Comparison of ENCODE assay signal across 11 mouse cellular contexts in the genomic region with DNA sequence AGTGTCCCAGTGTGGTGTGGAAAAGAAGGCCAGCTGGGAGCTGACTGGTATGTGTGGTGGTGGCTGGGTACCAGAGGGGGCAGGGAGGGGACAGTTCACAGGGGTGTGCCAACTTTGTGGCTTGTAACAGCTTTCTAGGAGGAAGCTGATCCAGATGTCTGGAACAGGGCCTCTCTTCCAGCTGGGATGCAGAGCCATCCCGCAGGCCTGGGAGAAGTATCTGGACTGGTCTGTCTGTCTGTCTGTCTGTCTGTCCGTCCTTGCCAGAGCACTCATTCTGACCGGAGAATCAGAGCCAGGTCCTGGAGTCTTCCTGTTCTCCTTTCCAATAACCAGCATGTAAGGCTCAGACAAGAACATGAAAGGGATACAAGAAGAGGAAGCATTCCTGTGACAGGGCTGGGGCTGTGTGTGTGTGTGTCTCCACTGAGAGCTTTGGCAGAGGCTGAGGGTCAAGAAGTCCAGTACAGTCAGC. TPM values are rescaled to one million over a fixed set of nuclear protein-coding genes. Genes with fewer than 3 reads are reported as not detected.
DNase-seq lines count a peak whose midpoint lies in the region; ATAC-seq lines count a peak whose summit lies in the region.
"Had no signal": no experiment of that assay in that cellular context is flagged by ENCODE, and none has a peak within 500 bp of the region (broad histone marks: within the 10 kb centered on the region; RNA-seq: fewer than 3 reads in every experiment).

No protein-coding gene starts in this region.

- DNase-seq in NIH3T3 (ENCODE audit: low read depth): peak; percentile 44
- peak; percentile 15 to 38 for DNase-seq in heart, adult 9 months (ENCODE audit: low spot score in 2 of 2)
- no peak for DNase-seq in adrenal gland, postnatal 25 days
- DNase-seq in cerebellum, adult 8-10 months: no peak
- DNase-seq in cerebellum, adult 9-11 months: no peak
- DNase-seq: adrenal gland, adult 8-10 months had no signal

- ATAC-seq in kidney, embryonic 15.5 days (replicated peaks; ENCODE audit: low FRiP score): no peak
- ATAC-seq in kidney, embryonic 14.5 days (ENCODE audit: low FRiP score, low TSS enrichment): no peak
- ATAC-seq: intestine, postnatal 0 days had no signal

- 69% methylated on average over 3 of the region's 3 CpGs for WGBS in kidney, embryonic 15.5 days
- WGBS in kidney, embryonic 14.5 days: 80% methylated on average over 3 of the region's 3 CpGs
- 10% methylated on average over 3 of the region's 3 CpGs for WGBS in macrophage (ENCODE audit: missing documents)

- H3K4me2 ChIP-seq in kidney, embryonic 15.5 days: no peak overlapping the region
- H3K4me2 ChIP-seq in kidney, embryonic 14.5 days (replicated peaks; ENCODE audit: low read depth, low read length): no peak overlapping the region
- H3K4me2 ChIP-seq: liver, embryonic 15.5 days had no signal

- no peaks in the 10 kb centered on the region for H3K9me3 ChIP-seq in kidney, embryonic 15.5 days (replicated peaks)
- H3K9me3 ChIP-seq in kidney, embryonic 14.5 days (ENCODE audit: control insufficient read depth, low read length): no peaks in the 10 kb centered on the region
- H3K9me3 ChIP-seq: liver, embryonic 15.5 days had no signal

- H3K4me3 ChIP-seq in kidney, embryonic 15.5 days (replicated peaks): no peak overlapping the region
- H3K4me3 ChIP-seq in kidney, embryonic 14.5 days (ENCODE audit: low read length): no peak overlapping the region
- no peak overlapping the region for H3K4me3 ChIP-seq in macrophage (ENCODE audit: inconsistent target)
- H3K4me3 ChIP-seq: liver, embryonic 15.5 days had no signal

- no peaks in the 10 kb centered on the region for H3K79me2 ChIP-seq in macrophage (ENCODE audit: inconsistent target)

- peaks cover 11% of the 10 kb centered on the region for H3K4me1 ChIP-seq in kidney, embryonic 15.5 days
- H3K4me1 ChIP-seq in kidney, embryonic 14.5 days (ENCODE audit: control insufficient read depth, insufficient read depth, low read length): 0 out of 2 replicates have a peak, but pooled peaks cover 3% of the 10 kb centered on the region

- no peaks in the 10 kb centered on the region; the same call in 1 of the 2 replicates for H3K27me3 ChIP-seq in kidney, embryonic 15.5 days
- no peaks in the 10 kb centered on the region for H3K27me3 ChIP-seq in kidney, embryonic 14.5 days (ENCODE audit: control insufficient read depth, insufficient read depth, low read length)
- H3K27me3 ChIP-seq: liver, embryonic 15.5 days had no signal

- no peak overlapping the region for H3K9ac ChIP-seq in kidney, embryonic 15.5 days
- no peak overlapping the region for H3K9ac ChIP-seq in kidney, embryonic 14.5 days (ENCODE audit: low read depth, low read length)
- H3K9ac ChIP-seq: liver, embryonic 15.5 days had no signal

- H3K36me3 ChIP-seq in kidney, embryonic 15.5 days: peaks cover 11% of the 10 kb centered on the region
- H3K36me3 ChIP-seq in kidney, embryonic 14.5 days (ENCODE audit: control insufficient read depth, insufficient read depth, low read length): peaks cover 4% of the 10 kb centered on the region; the same call in 1 of the 2 replicates
- H3K36me3 ChIP-seq in macrophage (ENCODE audit: inconsistent target): no peaks in the 10 kb centered on the region
- H3K36me3 ChIP-seq: liver, embryonic 15.5 days had no signal

- H3K27ac ChIP-seq in kidney, embryonic 15.5 days: 0 out of 2 replicates have a peak overlapping the region, but pooled peaks have one; percentile 33
- H3K27ac ChIP-seq in kidney, embryonic 14.5 days (ENCODE audit: low read depth, low read length): no peak overlapping the region
- H3K27ac ChIP-seq in macrophage: peak overlapping the region; percentile 52
- H3K27ac ChIP-seq: liver, embryonic 15.5 days had no signal

RNA-seq across cellular contexts. Expression of a gene that starts 38.0 kb away (rescaled TPM):
- 196 and 197 TPM in 2 replicates for polyA plus RNA-seq in kidney, embryonic 15.5 days (2015; fragmentation: Nextera tagmentation; extraction: Ambion mirVana)
- 131 and 196 TPM in 2 replicates for polyA plus RNA-seq in kidney, embryonic 14.5 days (2014; fragmentation: Nextera tagmentation; extraction: Ambion mirVana)
- total RNA-seq in macrophage (2018; cell fraction: chromatin; rRNA removed): 100 to 1,000 TPM in 16 of 26 experiments, 10 to 100 TPM in 10; 11.2 to 249 (median 123) TPM
- 100 to 1,000 TPM in 8 of 26 experiments, 10 to 100 TPM in 18; 56.3 to 125 (median 90.3) TPM for total RNA-seq in macrophage (2018; cell fraction: cytosol; rRNA removed)
- 100 to 1,000 TPM in 7 of 26 experiments, 10 to 100 TPM in 19; 21.8 to 141 (median 69.2) TPM for total RNA-seq in macrophage (2018; cell fraction: nucleus; rRNA removed)
- polyA plus RNA-seq in macrophage (2018): 75.2 to 106 TPM (median 87.7 TPM) in 3 replicates
- 236 and 293 TPM in 2 replicates for total RNA-seq in adrenal gland, postnatal 25 days (2021)

Comparison
In these comparisons a context has a peak if more than half of its experiments do, and no peak if none do; other contexts are left out.
1. DNase-seq: peak in NIH3T3 (single experiment) and heart, adult 9 months (2 of 2); none in adrenal gland, postnatal 25 days (single experiment), cerebellum, adult 8-10 months (single experiment) and cerebellum, adult 9-11 months (single experiment).